Mouse (Mus musculus) hindbrain, embryonic 16.5 days (tissue): ENCODE results near the gene Thg1l. TPM values are rescaled to one million over a fixed set of nuclear protein-coding genes. Genes with fewer than 3 reads are reported as not detected.

ENCODE experiments used
- ATAC-seq: fragments of 200-750 bp; cut with Nextera tagmentation; 2 replicates; pipeline ENCODE4 v1.8.0; 2017; ENCODE audit warnings: moderate TSS enrichment, moderate library complexity
- H3K27ac ChIP-seq: fragments of 300-500 bp; sonication (generic); 2 replicates; pipeline ENCODE4 v1.5.1; 2014; ENCODE audit warnings: low read depth, mild to moderate bottlenecking, control low read depth, low read length, moderate library complexity
- H3K27me3 ChIP-seq: fragments of 300-500 bp; sonication (generic); replicated peaks from 2 replicates; pipeline ENCODE4 v1.6.1; 2014; ENCODE audit warnings: low read length; ENCODE audit not compliant: control insufficient read depth, insufficient read depth
- H3K36me3 ChIP-seq: fragments of 300-500 bp; sonication (generic); 2 replicates; pipeline ENCODE4 v1.6.1; 2014; ENCODE audit warnings: mild to moderate bottlenecking, low read length, moderate library complexity, mixed read lengths; ENCODE audit not compliant: control insufficient read depth, insufficient read depth
- H3K4me1 ChIP-seq: fragments of 300-500 bp; sonication (generic); 2 replicates; pipeline ENCODE4 v1.6.1; 2014; ENCODE audit warnings: low read depth, low read length; ENCODE audit not compliant: control insufficient read depth, insufficient read depth
- H3K4me2 ChIP-seq: fragments of 300-500 bp; sonication (generic); 2 replicates; pipeline ENCODE4 v1.6.1; 2014; ENCODE audit warnings: mild to moderate bottlenecking, low read length, control low read depth, moderate library complexity
- H3K4me3 ChIP-seq: fragments of 300-500 bp; sonication (generic); 2 replicates; pipeline ENCODE4 v1.5.1; 2014; ENCODE audit warnings: mild to moderate bottlenecking, low read length, control low read depth, moderate library complexity
- H3K9ac ChIP-seq: fragments of 300-500 bp; sonication (generic); 2 replicates; pipeline ENCODE4 v1.6.1; 2014; ENCODE audit warnings: low read depth, mild to moderate bottlenecking, control low read depth, low read length, moderate library complexity
- H3K9me3 ChIP-seq: fragments of 300-500 bp; sonication (generic); 2 replicates; pipeline ENCODE4 v1.6.1; 2014; ENCODE audit warnings: mild to moderate bottlenecking, low read length, moderate library complexity; ENCODE audit not compliant: control insufficient read depth
- WGBS: fragments of 180-500 bp; shearing (Covaris S2); extraction: QIAGEN DNeasy Blood & Tissue Kit; methylation state at CpG from one replicate; pipeline ENCODE4 v1.1.7; 2014; 5-methylcytosine and 5-hydroxymethylcytosine counted together
- polyA plus RNA-seq: library from polyadenylated mRNA; unstranded; fragments of >200 nt; fragmentation: Nextera tagmentation; extraction: Ambion mirVana; gene quantifications from 2 replicates; pipeline ENCODE4 v1.2.1, GENCODE M21; 2015

Gene Thg1l
- polyA plus RNA-seq, 1 experiment from 2014 or later = 9.5 TPM

GRCm38 (mm10) chr11:45966896-45967295 lies 11.6 kb upstream of the Thg1l start:
- Histone ChIP-seq H3K4me2 (no peak overlapping the region), H3K9ac (no peak overlapping the region), H3K4me3 (no peak overlapping the region), H3K27me3 (no peaks in the 10 kb centered on the region), H3K4me1 (no peaks in the 10 kb centered on the region), H3K27ac (no peak overlapping the region), H3K36me3 (no peaks in the 10 kb centered on the region), H3K9me3 (no peaks in the 10 kb centered on the region)
- ATAC-seq = no peak
- WGBS = 90% methylated on average over 4 of the region's 4 CpGs

- no peaks in the 10 kb centered on the region for H3K9me3 ChIP-seq
- no peak overlapping the region for H3K4me2 ChIP-seq
- ATAC-seq = no peak
- H3K4me3 ChIP-seq = no peak overlapping the region
- no peaks in the 10 kb centered on the region for H3K36me3 ChIP-seq
- H3K27ac ChIP-seq = no peak overlapping the region
- H3K9ac ChIP-seq = no peak overlapping the region
- H3K4me1 ChIP-seq = no peaks in the 10 kb centered on the region
- H3K27me3 ChIP-seq = no peaks in the 10 kb centered on the region
- 86% methylated on average over 5 of the region's 5 CpGs for WGBS
These were observed 4.7 kb upstream of the Thg1l start for GRCm38 (mm10) chr11:45960003-45960402.

GRCm38 (mm10) chr11:45959598-45959997 lies 4.3 kb upstream of the Thg1l start:
- H3K27me3 ChIP-seq = no peaks in the 10 kb centered on the region
- H3K27ac ChIP-seq = no peak overlapping the region
- WGBS = 74% methylated on average over 3 of the region's 3 CpGs
- no peak overlapping the region for H3K9ac ChIP-seq
- H3K9me3 ChIP-seq = no peaks in the 10 kb centered on the region
- H3K4me2 ChIP-seq = no peak overlapping the region
- peaks cover 2% of the 10 kb centered on the region; the same call in 1 of the 2 replicates for H3K4me1 ChIP-seq
- no peak overlapping the region for H3K4me3 ChIP-seq
- no peaks in the 10 kb centered on the region for H3K36me3 ChIP-seq
- ATAC-seq = no peak

- whole genome bisulfite sequencing = 87% methylated on average over 2 of the region's 2 CpGs
- Histone ChIP-seq H3K4me3 (no peak overlapping the region), H3K9me3 (no peaks in the 10 kb centered on the region), H3K27ac (no peak overlapping the region), H3K4me1 (peaks cover 8% of the 10 kb centered on the region), H3K27me3 (no peaks in the 10 kb centered on the region), H3K4me2 (no peak overlapping the region), H3K9ac (no peak overlapping the region), H3K36me3 (peaks cover 6% of the 10 kb centered on the region; the same call in 1 of the 2 replicates)
- no peak for ATAC-seq
These were observed 7.8 kb downstream of the Thg1l start for GRCm38 (mm10) chr11:45947491-45947890.

- H3K27ac ChIP-seq = no peak overlapping the region
- 77% methylated on average over 4 of the region's 4 CpGs for WGBS
- no peak overlapping the region for H3K4me3 ChIP-seq
- H3K27me3 ChIP-seq = no peaks in the 10 kb centered on the region
- no peak overlapping the region for H3K9ac ChIP-seq
- no peak for ATAC-seq
- peaks cover 11% of the 10 kb centered on the region for H3K4me1 ChIP-seq
- H3K36me3 ChIP-seq = peaks cover 6% of the 10 kb centered on the region; the same call in 1 of the 2 replicates
- no peak overlapping the region for H3K4me2 ChIP-seq
- no peaks in the 10 kb centered on the region for H3K9me3 ChIP-seq
These were observed 8.5 kb downstream of the Thg1l start for GRCm38 (mm10) chr11:45946796-45947195.

GRCm38 (mm10) chr11:45944643-45945156 lies 10.6 kb downstream of the Thg1l start, which contains the start of gene Lsm11:
TSS of gene Lsm11 (minus strand) at chr11:45944935.
- 2% methylated on average over 48 of the region's 55 CpGs for whole genome bisulfite sequencing

GRCm38 (mm10) chr11:45943891-45944642 lies 11.2 kb downstream of the Thg1l start:
- Histone ChIP-seq H3K4me2 (peak overlapping the region; percentile 69), H3K27me3 (no peaks in the 10 kb centered on the region), H3K4me3 (peak overlapping the region; percentile 55), H3K9ac (peak overlapping the region; percentile 85), H3K4me1 (peaks cover 11% of the 10 kb centered on the region), H3K27ac (peak overlapping the region; percentile 61), H3K9me3 (no peaks in the 10 kb centered on the region), H3K36me3 (no peaks in the 10 kb centered on the region)
- WGBS = under 1% methylated on average over 41 of the region's 49 CpGs
- ATAC-seq = peak; percentile 60

More at GRCm38 (mm10) chr11:45944643-45945156, 10.6 kb downstream of the Thg1l start, which contains the start of gene Lsm11:
- H3K4me1 ChIP-seq = peaks cover 11% of the 10 kb centered on the region
- no peaks in the 10 kb centered on the region for H3K27me3 ChIP-seq
- H3K36me3 ChIP-seq = 0 out of 2 replicates have a peak, but pooled peaks cover under 1% of the 10 kb centered on the region
- H3K4me2 ChIP-seq = peak within 1 kb of the TSS; percentile 69
- peak within 1 kb of the TSS; percentile 61 for H3K27ac ChIP-seq
- peak within 1 kb of the TSS; percentile 55 for H3K4me3 ChIP-seq
- no peaks in the 10 kb centered on the region for H3K9me3 ChIP-seq
- H3K9ac ChIP-seq = peak within 1 kb of the TSS; percentile 85
- peak; percentile 88 for ATAC-seq

GRCm38 (mm10) chr11:45943108-45943705 lies 12.1 kb downstream of the Thg1l start:
- 35% methylated on average over 7 of the region's 7 CpGs for WGBS

GRCm38 (mm10) chr11:45942281-45942680 lies 13.0 kb downstream of the Thg1l start:
- H3K9me3 ChIP-seq = no peaks in the 10 kb centered on the region
- no peaks in the 10 kb centered on the region for H3K27me3 ChIP-seq
- peaks cover 11% of the 10 kb centered on the region for H3K4me1 ChIP-seq
- 90% methylated on average over 7 of the region's 7 CpGs for WGBS
- 0 out of 2 replicates have a peak overlapping the region, but pooled peaks have one; percentile 69 for H3K4me2 ChIP-seq
- H3K36me3 ChIP-seq = no peaks in the 10 kb centered on the region
- H3K4me3 ChIP-seq = no peak overlapping the region
- no peak for ATAC-seq
- no peak overlapping the region for H3K27ac ChIP-seq
- H3K9ac ChIP-seq = no peak overlapping the region

More at GRCm38 (mm10) chr11:45943108-45943705, 12.1 kb downstream of the Thg1l start:
- H3K36me3 ChIP-seq = no peaks in the 10 kb centered on the region
- H3K4me3 ChIP-seq = peak overlapping the region; percentile 55
- ATAC-seq = no peak
- H3K9me3 ChIP-seq = no peaks in the 10 kb centered on the region
- no peak overlapping the region for H3K27ac ChIP-seq
- H3K9ac ChIP-seq = peak overlapping the region; percentile 85
- peak overlapping the region; percentile 69 for H3K4me2 ChIP-seq
- peaks cover 11% of the 10 kb centered on the region for H3K4me1 ChIP-seq
- no peaks in the 10 kb centered on the region for H3K27me3 ChIP-seq
